Mouse (Mus musculus) hindbrain, embryonic 15.5 days (tissue): ENCODE data around the gene Calca. TPM values are rescaled to one million over a fixed set of nuclear protein-coding genes. Genes with fewer than 3 reads are reported as not detected.

Source experiments
- polyA plus RNA-seq: library from polyadenylated mRNA; unstranded; fragments of >200 nt; fragmentation: Nextera tagmentation; extraction: Ambion mirVana; gene quantifications from 2 replicates; pipeline ENCODE4 v1.2.1, GENCODE M21; 2015

Gene Calca
- polyA plus RNA-seq, 1 experiment from 2014 or later = 17.3 TPM

Other genes with a start within 250 kb of the Calca start
- gene Pde3b, start 221.1 kb downstream of the Calca start, polyA plus RNA-seq = 4.4 TPM in 2 replicates
- gene Cyp2r1, start 73.4 kb downstream of the Calca start, polyA plus RNA-seq = 1.3 and 2.0 TPM in 2 replicates
- 4.5 and 6.9 TPM in 2 replicates for gene Calcb, start 82.3 kb upstream of the Calca start, polyA plus RNA-seq
- gene Insc, start 107.3 kb upstream of the Calca start, polyA plus RNA-seq = 3.6 and 4.6 TPM in 2 replicates